Mouse (Mus musculus): ENCODE measurements around the gene Ugt2a2. TPM values are rescaled to one million over a fixed set of nuclear protein-coding genes. Genes with fewer than 3 reads are reported as not detected.
"Not testable (repeated sequence)": the region's sequence is repeated elsewhere in the genome, so short reads cannot be mapped to it uniquely, and the experiment has no call there.

The Ugt2a2 gene
- polyA plus RNA-seq, 1 experiment from 2014 or later = not detected

GRCm38 (mm10) chr5:87457701-87458100, 24.4 kb downstream of the Ugt2a2 start:
- Histone ChIP-seq H3K36me3 (ENCODE audit: control insufficient read depth, insufficient read depth, low read length) (no peaks in the 10 kb centered on the region), H3K27me3 (ENCODE audit: control insufficient read depth, insufficient read depth, low read length) (no peaks in the 10 kb centered on the region), H3K4me2 (no peak overlapping the region), H3K9me3 (replicated peaks; ENCODE audit: control insufficient read depth, low read length) (no peaks in the 10 kb centered on the region), H3K4me3 (ENCODE audit: low read depth, low read length) (no peak overlapping the region), H3K27ac (ENCODE audit: low read depth, low read length) (no peak overlapping the region), H3K9ac (ENCODE audit: low read depth, low read length) (no peak overlapping the region), H3K4me1 (ENCODE audit: control insufficient read depth, insufficient read depth, low read length) (no peaks in the 10 kb centered on the region)
- ATAC-seq (replicated peaks; ENCODE audit: insufficient number of reproducible peaks, low FRiP score, low TSS enrichment) = no peak

GRCm38 (mm10) chr5:87456216-87456850, 25.7 kb downstream of the Ugt2a2 start:
- Histone ChIP-seq H3K4me2 (no peak overlapping the region), H3K9me3 (replicated peaks; ENCODE audit: control insufficient read depth, low read length) (no peaks in the 10 kb centered on the region), H3K4me1 (ENCODE audit: control insufficient read depth, insufficient read depth, low read length) (no peaks in the 10 kb centered on the region), H3K36me3 (ENCODE audit: control insufficient read depth, insufficient read depth, low read length) (no peaks in the 10 kb centered on the region), H3K27me3 (ENCODE audit: control insufficient read depth, insufficient read depth, low read length) (no peaks in the 10 kb centered on the region), H3K4me3 (ENCODE audit: low read depth, low read length) (no peak overlapping the region), H3K27ac (ENCODE audit: low read depth, low read length) (no peak overlapping the region), H3K9ac (ENCODE audit: low read depth, low read length) (no peak overlapping the region)
- 73% methylated on average over 3 of the region's 3 CpGs for WGBS (ENCODE audit: insufficient replicate concordance)
- no peak for ATAC-seq (replicated peaks; ENCODE audit: insufficient number of reproducible peaks, low FRiP score, low TSS enrichment)

GRCm38 (mm10) chr5:87455519-87455918, 26.5 kb downstream of the Ugt2a2 start:
- Histone ChIP-seq H3K9me3 (replicated peaks; ENCODE audit: control insufficient read depth, low read length) (no peaks in the 10 kb centered on the region), H3K9ac (ENCODE audit: low read depth, low read length) (no peak overlapping the region), H3K27ac (ENCODE audit: low read depth, low read length) (no peak overlapping the region), H3K27me3 (ENCODE audit: control insufficient read depth, insufficient read depth, low read length) (no peaks in the 10 kb centered on the region), H3K4me1 (ENCODE audit: control insufficient read depth, insufficient read depth, low read length) (no peaks in the 10 kb centered on the region), H3K4me2 (no peak overlapping the region), H3K4me3 (ENCODE audit: low read depth, low read length) (no peak overlapping the region), H3K36me3 (ENCODE audit: control insufficient read depth, insufficient read depth, low read length) (no peaks in the 10 kb centered on the region)
- ATAC-seq (replicated peaks; ENCODE audit: insufficient number of reproducible peaks, low FRiP score, low TSS enrichment) = no peak

GRCm38 (mm10) chr5:87452514-87452913, 29.5 kb downstream of the Ugt2a2 start:
- H3K27me3 ChIP-seq (ENCODE audit: control insufficient read depth, insufficient read depth, low read length); H3K9ac ChIP-seq (ENCODE audit: low read depth, low read length); H3K36me3 ChIP-seq (ENCODE audit: control insufficient read depth, insufficient read depth, low read length); H3K4me3 ChIP-seq (ENCODE audit: low read depth, low read length); H3K27ac ChIP-seq (ENCODE audit: low read depth, low read length); ATAC-seq (replicated peaks; ENCODE audit: insufficient number of reproducible peaks, low FRiP score, low TSS enrichment); H3K4me2 ChIP-seq; H3K9me3 ChIP-seq (replicated peaks; ENCODE audit: control insufficient read depth, low read length); H3K4me1 ChIP-seq (ENCODE audit: control insufficient read depth, insufficient read depth, low read length): not testable (repeated sequence)
- 72% methylated on average over 4 of the region's 5 CpGs for WGBS (ENCODE audit: insufficient replicate concordance)

- Histone ChIP-seq H3K9me3 (replicated peaks; ENCODE audit: control insufficient read depth, low read length) (no peaks in the 10 kb centered on the region), H3K9ac (ENCODE audit: low read depth, low read length) (no peak overlapping the region), H3K4me2 (no peak overlapping the region), H3K27ac (ENCODE audit: low read depth, low read length) (no peak overlapping the region), H3K4me3 (ENCODE audit: low read depth, low read length) (no peak overlapping the region), H3K4me1 (ENCODE audit: control insufficient read depth, insufficient read depth, low read length) (no peaks in the 10 kb centered on the region), H3K36me3 (ENCODE audit: control insufficient read depth, insufficient read depth, low read length) (no peaks in the 10 kb centered on the region), H3K27me3 (ENCODE audit: control insufficient read depth, insufficient read depth, low read length) (no peaks in the 10 kb centered on the region)
- ATAC-seq (replicated peaks; ENCODE audit: insufficient number of reproducible peaks, low FRiP score, low TSS enrichment) = no peak
- 38% methylated on average over 3 of the region's 3 CpGs for WGBS (ENCODE audit: insufficient replicate concordance)
Observed at GRCm38 (mm10) chr5:87436264-87436663, 45.8 kb downstream of the Ugt2a2 start.

GRCm38 (mm10) chr5:87425676-87426075, 56.4 kb downstream of the Ugt2a2 start:
- H3K9me3 ChIP-seq (replicated peaks; ENCODE audit: control insufficient read depth, low read length) = no peaks in the 10 kb centered on the region
- 77% methylated on average over 3 of the region's 3 CpGs for WGBS (ENCODE audit: insufficient replicate concordance)

GRCm38 (mm10) chr5:87424041-87424440, 58.0 kb downstream of the Ugt2a2 start, which contains the start of gene Ugt2b38:
Ugt2b38 (minus strand) TSS chr5:87424203.
- not testable (repeated sequence) for H3K4me2 ChIP-seq; ATAC-seq (replicated peaks; ENCODE audit: insufficient number of reproducible peaks, low FRiP score, low TSS enrichment); H3K4me1 ChIP-seq (ENCODE audit: control insufficient read depth, insufficient read depth, low read length); H3K27me3 ChIP-seq (ENCODE audit: control insufficient read depth, insufficient read depth, low read length); H3K27ac ChIP-seq (ENCODE audit: low read depth, low read length); H3K9me3 ChIP-seq (replicated peaks; ENCODE audit: control insufficient read depth, low read length); H3K36me3 ChIP-seq (ENCODE audit: control insufficient read depth, insufficient read depth, low read length); H3K9ac ChIP-seq (ENCODE audit: low read depth, low read length); H3K4me3 ChIP-seq (ENCODE audit: low read depth, low read length)
- WGBS (ENCODE audit: insufficient replicate concordance) = 96% methylated on average over 1 of the region's 2 CpGs

More at GRCm38 (mm10) chr5:87425676-87426075, 56.4 kb downstream of the Ugt2a2 start:
- ATAC-seq (replicated peaks; ENCODE audit: insufficient number of reproducible peaks, low FRiP score, low TSS enrichment) = no peak
- no peak overlapping the region for H3K9ac ChIP-seq (ENCODE audit: low read depth, low read length)
- no peak overlapping the region for H3K27ac ChIP-seq (ENCODE audit: low read depth, low read length)
- no peaks in the 10 kb centered on the region for H3K27me3 ChIP-seq (ENCODE audit: control insufficient read depth, insufficient read depth, low read length)
- no peak overlapping the region for H3K4me2 ChIP-seq
- H3K4me3 ChIP-seq (ENCODE audit: low read depth, low read length) = no peak overlapping the region
- H3K36me3 ChIP-seq (ENCODE audit: control insufficient read depth, insufficient read depth, low read length) = no peaks in the 10 kb centered on the region
- no peaks in the 10 kb centered on the region for H3K4me1 ChIP-seq (ENCODE audit: control insufficient read depth, insufficient read depth, low read length)

Other genes starting within 250 kb of the Ugt2a2 start
- not detected in 2 replicates for gene Ugt2b37, start 227.5 kb downstream of the Ugt2a2 start, polyA plus RNA-seq (2014; fragmentation: Nextera tagmentation; extraction: Ambion mirVana)
- not detected in 2 replicates for gene Ugt2a3, start 145.1 kb downstream of the Ugt2a2 start, polyA plus RNA-seq (2014; fragmentation: Nextera tagmentation; extraction: Ambion mirVana)
- gene Ugt2b38, start 58.1 kb downstream of the Ugt2a2 start, polyA plus RNA-seq (2014; fragmentation: Nextera tagmentation; extraction: Ambion mirVana) = not detected in 2 replicates
- not detected in 2 replicates for gene Gm43638, start 4.5 kb upstream of the Ugt2a2 start, polyA plus RNA-seq (2014; fragmentation: Nextera tagmentation; extraction: Ambion mirVana)
- not detected in 2 replicates for gene Ugt2a1, start 8.6 kb upstream of the Ugt2a2 start, polyA plus RNA-seq (2014; fragmentation: Nextera tagmentation; extraction: Ambion mirVana)
- gene Sult1b1, start 55.9 kb upstream of the Ugt2a2 start, polyA plus RNA-seq (2014; fragmentation: Nextera tagmentation; extraction: Ambion mirVana) = not detected in 2 replicates
- not detected in 2 replicates for gene Sult1d1, start 86.8 kb upstream of the Ugt2a2 start, polyA plus RNA-seq (2014; fragmentation: Nextera tagmentation; extraction: Ambion mirVana)
- gene Sult1e1, start 109.3 kb upstream of the Ugt2a2 start, polyA plus RNA-seq (2014; fragmentation: Nextera tagmentation; extraction: Ambion mirVana) = not detected in 2 replicates
- not detected in 2 replicates for gene Csn1s1, start 183.9 kb upstream of the Ugt2a2 start, polyA plus RNA-seq (2014; fragmentation: Nextera tagmentation; extraction: Ambion mirVana)
- not detected in 2 replicates for gene Csn2, start 217.4 kb upstream of the Ugt2a2 start, polyA plus RNA-seq (2014; fragmentation: Nextera tagmentation; extraction: Ambion mirVana)